In the genomic region with DNA sequence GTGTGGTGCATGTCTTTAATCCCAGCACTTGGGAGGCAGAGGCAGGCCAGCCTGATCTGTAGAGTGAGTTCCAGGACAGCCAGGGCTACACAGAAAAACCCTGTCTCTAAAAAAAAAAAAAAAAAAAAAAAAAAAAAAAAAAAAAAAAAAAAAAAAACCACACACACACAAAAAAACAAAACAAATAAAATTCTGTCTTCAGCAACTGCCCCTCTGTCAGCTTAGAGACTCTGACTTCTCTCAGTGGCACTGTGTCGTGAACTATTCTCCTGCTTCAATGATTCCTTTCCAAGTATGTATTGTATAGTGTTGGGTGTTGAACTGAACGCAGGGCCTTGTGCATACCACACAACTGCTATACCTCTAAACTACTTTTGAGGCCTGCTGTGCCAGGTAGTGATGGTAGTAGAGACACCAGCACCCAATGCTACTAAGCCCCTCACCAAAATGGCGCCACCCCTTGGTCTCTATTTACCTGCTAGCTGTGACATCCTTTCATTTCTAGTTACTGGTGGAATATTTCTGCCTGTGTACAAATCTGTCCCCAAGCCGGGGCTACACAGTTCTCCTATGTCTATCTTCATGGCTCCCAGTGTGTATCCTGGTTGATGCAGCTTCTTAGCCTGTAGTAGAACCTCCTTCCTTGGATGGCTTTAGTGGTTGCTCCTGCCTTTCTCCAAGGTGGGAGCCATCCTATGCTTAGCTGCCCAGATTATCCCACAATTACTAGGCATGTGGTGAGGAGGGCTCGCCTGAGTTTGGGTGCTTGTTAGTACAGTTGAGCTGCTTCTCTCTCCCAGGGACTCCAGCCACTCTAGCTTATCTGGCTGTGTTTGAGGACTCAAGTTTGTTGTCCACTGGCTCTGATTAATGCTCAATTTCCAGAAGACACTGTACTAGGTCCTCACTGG, we compare ENCODE assay signal across 8 mouse cellular contexts. TPM values are rescaled to one million over a fixed set of nuclear protein-coding genes. Genes with fewer than 3 reads are reported as not detected.
DNase-seq lines count a peak whose midpoint lies in the region; ATAC-seq lines count a peak whose summit lies in the region.

No protein-coding gene starts in this region.

- 0 out of 2 replicates have a peak overlapping the region, but pooled peaks have one; percentile 5 for H3K9ac ChIP-seq in heart, embryonic 12.5 days
- H3K9ac ChIP-seq in intestine, embryonic 14.5 days (ENCODE audit: low read length) = no peak overlapping the region
- H3K9ac ChIP-seq in neural tube, embryonic 12.5 days = no peak overlapping the region

- intact Hi-C loops in heart, postnatal 25 days (cut with DNase I) = no loop called here

- no peaks in the 10 kb centered on the region for H3K9me3 ChIP-seq in heart, embryonic 12.5 days (replicated peaks)
- no peaks in the 10 kb centered on the region for H3K9me3 ChIP-seq in embryonic facial prominence, embryonic 10.5 days
- no peaks in the 10 kb centered on the region for H3K9me3 ChIP-seq in intestine, embryonic 14.5 days (ENCODE audit: control insufficient read depth, low read length)
- H3K9me3 ChIP-seq in neural tube, embryonic 12.5 days = no peaks in the 10 kb centered on the region

- no peak for ATAC-seq in heart, embryonic 12.5 days (ENCODE audit: insufficient number of reproducible peaks, low FRiP score)
- ATAC-seq in intestine, embryonic 14.5 days (replicated peaks; ENCODE audit: low FRiP score, low TSS enrichment, low read depth) = no peak
- no peak for ATAC-seq in neural tube, embryonic 12.5 days (ENCODE audit: low FRiP score, low read depth)

- H3K36me3 ChIP-seq in heart, embryonic 12.5 days = peaks cover 13% of the 10 kb centered on the region
- H3K36me3 ChIP-seq in embryonic facial prominence, embryonic 10.5 days (replicated peaks) = peaks cover 41% of the 10 kb centered on the region
- peaks cover 22% of the 10 kb centered on the region; the same call in 1 of the 2 replicates for H3K36me3 ChIP-seq in intestine, embryonic 14.5 days (ENCODE audit: control insufficient read depth, insufficient read depth, low read length)
- H3K36me3 ChIP-seq in neural tube, embryonic 12.5 days = peaks cover 9% of the 10 kb centered on the region; the same call in 1 of the 2 replicates

- H3K27me3 ChIP-seq in heart, embryonic 12.5 days (replicated peaks) = no peaks in the 10 kb centered on the region
- H3K27me3 ChIP-seq in embryonic facial prominence, embryonic 10.5 days (replicated peaks; ENCODE audit: low read depth, poor library complexity, severe bottlenecking) = no peaks in the 10 kb centered on the region
- no peaks in the 10 kb centered on the region for H3K27me3 ChIP-seq in intestine, embryonic 14.5 days (replicated peaks; ENCODE audit: control insufficient read depth, insufficient read depth, low read length)
- no peaks in the 10 kb centered on the region for H3K27me3 ChIP-seq in neural tube, embryonic 12.5 days (replicated peaks)

- H3K4me2 ChIP-seq in heart, embryonic 12.5 days = peak overlapping the region; percentile 14; the same call in 1 of the 2 replicates
- H3K4me2 ChIP-seq in intestine, embryonic 14.5 days (ENCODE audit: low read length) = peak overlapping the region; percentile 84
- peak overlapping the region; percentile 89 for H3K4me2 ChIP-seq in neural tube, embryonic 12.5 days (replicated peaks)

- peak overlapping the region; percentile 50; the same call in 1 of the 2 replicates for H3K27ac ChIP-seq in heart, embryonic 12.5 days (ENCODE audit: poor library complexity, severe bottlenecking)
- H3K27ac ChIP-seq in embryonic facial prominence, embryonic 10.5 days (replicated peaks) = no peak overlapping the region; the same call in 1 of the 2 replicates
- H3K27ac ChIP-seq in intestine, embryonic 14.5 days (ENCODE audit: low read depth) = no peak overlapping the region; the same call in 1 of the 2 replicates
- H3K27ac ChIP-seq in neural tube, embryonic 12.5 days = no peak overlapping the region

- no peak for DNase-seq in heart, postnatal 25 days (ENCODE audit: low spot score)
- DNase-seq in embryonic facial prominence, embryonic 10.5 days (ENCODE audit: low spot score) = no peak
- no peak for DNase-seq in intestine, embryonic 14.5 days (ENCODE audit: low spot score)
- no peak for DNase-seq in urinary bladder, postnatal 14 days (ENCODE audit: low spot score)
- no peak for DNase-seq in urinary bladder, postnatal 36 days (ENCODE audit: low spot score in 2 of 2)
- no peak for DNase-seq in testis, postnatal 14 days (ENCODE audit: low spot score)

- peak overlapping the region; percentile 1; the same call in 1 of the 2 replicates for H3K4me3 ChIP-seq in heart, embryonic 12.5 days
- peak overlapping the region; percentile 98 for H3K4me3 ChIP-seq in embryonic facial prominence, embryonic 10.5 days
- H3K4me3 ChIP-seq in intestine, embryonic 14.5 days (ENCODE audit: low read depth, low read length) = no peak overlapping the region; the same call in 1 of the 2 replicates
- H3K4me3 ChIP-seq in neural tube, embryonic 12.5 days = no peak overlapping the region

- peaks cover 13% of the 10 kb centered on the region for H3K4me1 ChIP-seq in heart, embryonic 12.5 days (replicated peaks)
- peaks cover 18% of the 10 kb centered on the region for H3K4me1 ChIP-seq in embryonic facial prominence, embryonic 10.5 days
- H3K4me1 ChIP-seq in intestine, embryonic 14.5 days (replicated peaks; ENCODE audit: control insufficient read depth, insufficient read depth, low read length) = peaks cover 10% of the 10 kb centered on the region; the same call in 1 of the 2 replicates
- H3K4me1 ChIP-seq in neural tube, embryonic 12.5 days = peaks cover 15% of the 10 kb centered on the region; the same call in 1 of the 2 replicates

- 79% methylated on average over 5 of the region's 5 CpGs for WGBS in heart, embryonic 12.5 days
- WGBS in embryonic facial prominence, embryonic 10.5 days = 81% methylated on average over 5 of the region's 5 CpGs
- WGBS in intestine, embryonic 14.5 days = 87% methylated on average over 5 of the region's 5 CpGs
- 86% methylated on average over 5 of the region's 5 CpGs for WGBS in neural tube, embryonic 12.5 days

RNA-seq across cellular contexts. Expression of gene Pcbp1, which starts 3.9 kb away (rescaled TPM):
- polyA plus RNA-seq in heart, embryonic 12.5 days (2016; fragmentation: Nextera tagmentation; extraction: Ambion mirVana) = 415 and 416 TPM in 2 replicates
- 100 to 1,000 TPM; 153 to 166 TPM for total RNA-seq in heart, postnatal 25 days (2021)
- 560 and 592 TPM in 2 replicates for polyA plus RNA-seq in embryonic facial prominence, embryonic 10.5 days (2016; fragmentation: Nextera tagmentation; extraction: Ambion mirVana)
- 261 and 405 TPM in 2 replicates for polyA plus RNA-seq in intestine, embryonic 14.5 days (2014; fragmentation: Nextera tagmentation; extraction: Ambion mirVana)
- 568 and 599 TPM in 2 replicates for polyA plus RNA-seq in neural tube, embryonic 12.5 days (2016; fragmentation: Nextera tagmentation; extraction: Ambion mirVana)

Comparison
In these comparisons a context has a peak if more than half of its experiments do, and no peak if none do; other contexts are left out.
1. H3K4me2 ChIP-seq: peak in every context shown above with its lines; median percentile 89 in neural tube, embryonic 12.5 days; 84 in intestine, embryonic 14.5 days; 14 in heart, embryonic 12.5 days.
2. H3K4me3 ChIP-seq: peak in heart, embryonic 12.5 days (single experiment) and embryonic facial prominence, embryonic 10.5 days (single experiment); none in intestine, embryonic 14.5 days (single experiment) and neural tube, embryonic 12.5 days (single experiment).